Mouse (Mus musculus) heart, postnatal 0 days (tissue): ENCODE measurements around the gene Fcrl5. TPM values are rescaled to one million over a fixed set of nuclear protein-coding genes. Genes with fewer than 3 reads are reported as not detected.

Experiments
- ATAC-seq: fragments of 200-750 bp; cut with Nextera tagmentation; 2 replicates; pipeline ENCODE4 v1.8.0; 2017; ENCODE audit warnings: low read depth, moderate number of reproducible peaks, moderate library complexity; ENCODE audit not compliant: insufficient read depth
- DNase-seq: peaks from one replicate; pipeline ENCODE4 v3.0.0-alpha.2; 2016; ENCODE audit warnings: low spot score
- H3K27ac ChIP-seq: fragments of 300-500 bp; sonication (generic); 2 replicates; pipeline ENCODE4 v1.5.1; 2014; ENCODE audit warnings: low read depth, mild to moderate bottlenecking
- H3K27me3 ChIP-seq: fragments of 300-500 bp; sonication (generic); 2 replicates; pipeline ENCODE4 v1.6.1; 2014; ENCODE audit warnings: low read length, mixed read lengths; ENCODE audit not compliant: control insufficient read depth, insufficient read depth
- H3K36me3 ChIP-seq: fragments of 300-500 bp; sonication (generic); replicated peaks from 2 replicates; pipeline ENCODE4 v1.6.1; 2014; ENCODE audit warnings: low read length, mixed read lengths; ENCODE audit not compliant: control insufficient read depth, insufficient read depth
- H3K4me1 ChIP-seq: fragments of 300-500 bp; sonication (generic); 2 replicates; pipeline ENCODE4 v1.6.1; 2014; ENCODE audit warnings: antibody characterized with exemption; ENCODE audit not compliant: control insufficient read depth, insufficient read depth
- H3K4me2 ChIP-seq: fragments of 300-500 bp; sonication (generic); 2 replicates; pipeline ENCODE4 v1.6.1; 2014; ENCODE audit warnings: low read depth, mild to moderate bottlenecking, low read length, moderate library complexity
- H3K4me3 ChIP-seq: fragments of 300-500 bp; sonication (generic); 2 replicates; pipeline ENCODE4 v1.5.1; 2014; ENCODE audit warnings: low read depth, low read length
- H3K9ac ChIP-seq: fragments of 300-500 bp; sonication (generic); replicated peaks from 2 replicates; pipeline ENCODE4 v1.6.1; 2014; ENCODE audit warnings: low read depth, low read length, mixed read lengths
- H3K9me3 ChIP-seq: fragments of 300-500 bp; sonication (generic); replicated peaks from 2 replicates; pipeline ENCODE4 v1.6.1; 2016; ENCODE audit warnings: low read length; ENCODE audit not compliant: control insufficient read depth
- CTCF ChIP-seq: IDR thresholded peaks from 2 replicates; pipeline ENCODE4 v1.5.1; 2016; ENCODE audit warnings: antibody characterized with exemption, control low read depth, low read depth
- EP300 ChIP-seq: IDR thresholded peaks from 2 replicates; pipeline ENCODE4 v1.6.1; 2016; ENCODE audit warnings: antibody characterized with exemption, low read depth
- WGBS: fragments of 180-500 bp; shearing (Covaris S2); extraction: QIAGEN DNeasy Blood & Tissue Kit; methylation state at CpG from one replicate; pipeline ENCODE4 v1.1.7; 2014; 5-methylcytosine and 5-hydroxymethylcytosine counted together
- polyA plus RNA-seq: library from polyadenylated mRNA; unstranded; fragments of >200 nt; fragmentation: Nextera tagmentation; extraction: Ambion mirVana; gene quantifications from 2 replicates; pipeline ENCODE4 v1.2.1, GENCODE M21; 2015
- total RNA-seq: library from RNA; depleted of rRNA; stranded (reverse); fragments of >200 nt; gene quantifications from 2 replicates; pipeline ENCODE4 v1.2.3, GENCODE M21; 2014; ENCODE audit warnings: low replicate concordance

Fcrl5 gene
- total and polyA plus RNA-seq, 2 experiments from 2014 or later, result not detected

DNA sequence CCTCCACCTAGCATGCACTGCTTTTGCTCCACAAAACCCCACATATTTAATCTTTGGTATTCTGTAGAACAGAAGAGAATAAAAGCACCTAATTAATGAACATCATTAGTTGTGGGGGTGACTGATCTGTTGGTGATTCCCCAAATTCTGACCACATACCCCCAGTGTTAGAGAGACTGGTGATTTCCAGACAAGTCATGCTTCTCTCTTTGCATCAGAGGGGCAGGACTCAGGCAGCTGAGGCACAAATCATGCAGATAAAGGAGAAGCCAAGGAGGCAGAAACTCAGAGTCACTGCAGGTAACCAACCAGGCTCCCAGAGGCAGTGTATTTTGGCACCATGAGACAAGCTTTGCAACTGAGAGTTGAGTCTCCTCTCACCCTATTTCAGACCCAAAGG is 82.9 kb downstream of the Fcrl5 start:
- Histone ChIP-seq H3K9me3 (no peaks in the 10 kb centered on the region), H3K4me2 (no peak overlapping the region), H3K36me3 (no peaks in the 10 kb centered on the region), H3K27me3 (no peaks in the 10 kb centered on the region), H3K4me1 (peaks cover 20% of the 10 kb centered on the region), H3K27ac (no peak overlapping the region), H3K9ac (no peak overlapping the region), H3K4me3 (no peak overlapping the region)
- DNase-seq, result no peak
- no peak for ATAC-seq
- TF ChIP-seq EP300, result no peak
- no peak for TF ChIP-seq CTCF

DNA sequence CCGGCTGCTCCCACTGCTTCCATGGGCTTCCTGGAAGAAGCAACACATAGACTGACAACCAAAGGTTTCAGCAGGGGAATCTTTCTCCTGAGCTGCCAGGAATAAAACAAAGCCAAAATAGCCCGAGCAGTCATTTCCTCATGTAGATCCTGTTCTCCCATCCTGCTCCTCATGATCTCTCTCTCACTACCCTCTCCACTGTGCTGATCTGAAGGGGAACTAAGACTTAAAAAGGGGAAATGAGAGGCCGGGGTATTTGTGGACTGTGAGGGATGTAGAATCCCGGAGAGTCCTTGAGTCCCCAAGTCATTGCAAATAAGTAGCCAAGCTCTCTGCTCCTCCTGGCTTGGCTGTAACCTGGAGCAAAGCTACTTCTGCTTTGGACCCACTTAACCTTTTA is 85.6 kb downstream of the Fcrl5 start:
- Histone ChIP-seq H3K27ac (no peak overlapping the region), H3K36me3 (no peaks in the 10 kb centered on the region), H3K4me3 (no peak overlapping the region), H3K4me2 (no peak overlapping the region), H3K27me3 (no peaks in the 10 kb centered on the region), H3K9ac (no peak overlapping the region), H3K9me3 (no peaks in the 10 kb centered on the region), H3K4me1 (peaks cover 9% of the 10 kb centered on the region)
- WGBS, result 64% methylated on average over 4 of the region's 4 CpGs
- ATAC-seq, result no peak
- DNase-seq, result no peak
- TF ChIP-seq EP300 (no peak), CTCF (no peak)

DNA sequence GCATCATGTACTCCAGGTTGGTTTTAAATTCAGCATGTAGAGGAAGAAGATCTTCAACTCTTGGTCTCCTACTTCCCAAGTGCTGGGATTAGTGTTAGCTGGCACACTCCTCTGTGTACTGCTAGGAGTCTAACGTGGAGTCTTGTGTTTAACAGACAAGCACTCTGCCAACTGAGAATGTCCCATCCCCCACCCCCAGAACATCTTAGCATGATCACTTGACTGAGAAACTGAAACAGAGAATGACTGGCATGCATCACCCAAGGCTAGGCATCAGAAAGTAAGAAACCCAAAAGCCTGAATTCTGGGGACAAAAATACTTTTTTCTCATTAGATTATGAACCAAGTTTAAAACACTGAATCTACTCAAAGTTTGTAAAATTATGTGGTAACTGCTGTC is 86.3 kb downstream of the Fcrl5 start:
- H3K36me3 ChIP-seq, result no peaks in the 10 kb centered on the region
- no peak for ATAC-seq
- TF ChIP-seq EP300 (no peak), CTCF (no peak)
- no peak overlapping the region for H3K27ac ChIP-seq
- H3K9ac ChIP-seq, result no peak overlapping the region
- H3K9me3 ChIP-seq, result no peaks in the 10 kb centered on the region
- WGBS, result 42% methylated on average over 1 of the region's 1 CpGs
- DNase-seq, result no peak
- no peaks in the 10 kb centered on the region for H3K27me3 ChIP-seq
- no peak overlapping the region for H3K4me3 ChIP-seq
- H3K4me1 ChIP-seq, result peaks cover 10% of the 10 kb centered on the region
- no peak overlapping the region for H3K4me2 ChIP-seq

DNA sequence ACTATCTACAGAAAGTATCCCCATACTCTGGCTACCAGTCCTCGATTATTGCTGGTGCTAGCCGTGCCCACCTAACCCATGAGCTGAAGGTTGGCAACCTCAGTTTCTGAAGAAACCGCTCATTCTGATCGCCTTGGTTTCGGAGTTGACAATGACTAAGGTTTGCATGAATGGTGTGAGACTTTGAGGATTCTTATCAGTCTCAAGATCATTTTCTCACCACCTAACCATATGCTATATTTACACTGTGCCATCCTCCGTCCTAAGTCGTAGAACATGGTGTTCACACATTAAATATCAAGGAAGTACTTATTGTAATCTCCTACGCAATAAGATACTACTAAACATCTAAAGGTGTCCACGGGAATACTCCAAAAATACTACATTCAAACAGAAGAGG is 88.1 kb downstream of the Fcrl5 start:
- no peak overlapping the region for H3K27ac ChIP-seq
- H3K27me3 ChIP-seq, result no peaks in the 10 kb centered on the region
- no peak overlapping the region for H3K9ac ChIP-seq
- 87% methylated on average over 9 of the region's 9 CpGs for WGBS
- no peak overlapping the region for H3K4me2 ChIP-seq
- peaks cover 11% of the 10 kb centered on the region for H3K36me3 ChIP-seq
- peaks cover 15% of the 10 kb centered on the region for H3K4me1 ChIP-seq
- H3K4me3 ChIP-seq, result no peak overlapping the region
- TF ChIP-seq EP300 (no peak), CTCF (no peak)
- no peaks in the 10 kb centered on the region for H3K9me3 ChIP-seq
- ATAC-seq, result no peak
- DNase-seq, result no peak

DNA sequence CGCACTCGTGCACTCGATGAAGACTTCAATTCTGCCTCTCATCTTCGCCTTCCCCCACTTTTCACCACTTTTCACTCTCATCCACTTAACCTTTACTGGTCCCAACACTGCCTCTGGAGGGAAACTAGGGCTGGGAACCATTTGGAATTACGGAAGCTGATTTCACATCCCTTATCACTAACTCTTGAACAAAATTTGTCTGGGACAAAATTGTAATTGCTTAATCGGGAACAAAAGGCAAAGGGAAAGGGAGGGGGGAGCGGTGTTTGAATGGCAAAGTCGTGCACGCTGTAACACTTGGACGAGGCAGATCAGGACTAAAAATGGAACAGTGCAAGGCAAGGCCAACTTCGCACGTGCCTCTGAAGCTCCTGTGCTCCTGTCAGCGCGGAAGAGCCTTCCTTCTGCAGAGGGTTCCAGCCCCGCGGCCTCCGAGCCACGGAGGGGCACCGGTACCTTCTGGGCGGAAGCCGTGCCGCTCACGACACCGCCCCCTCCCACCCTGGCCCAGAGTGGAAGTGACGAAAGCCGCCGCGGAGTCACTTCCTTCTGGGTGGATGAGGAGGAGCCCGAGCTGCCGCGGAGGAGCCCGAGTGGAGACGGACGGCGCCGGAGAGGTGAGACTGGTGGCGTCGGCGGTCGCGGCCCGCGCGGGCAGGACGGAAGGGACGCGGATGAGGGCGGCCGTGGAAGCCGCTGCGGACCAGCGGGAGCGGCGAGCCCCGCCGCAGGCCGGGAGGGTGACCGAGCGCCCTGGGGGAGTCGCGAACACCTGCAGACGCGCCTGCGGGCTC is 89.7 kb downstream of the Fcrl5 start, which contains the start of gene Etv3:
TSS of gene Etv3 (plus strand) at position 365 of the 794 bp plus-strand sequence.
- peak; percentile 45; the same call in 1 of the 2 replicates for TF ChIP-seq EP300
- 0 out of 2 replicates have a peak, but pooled peaks have one; percentile 5 for TF ChIP-seq CTCF
- peak; percentile 90 for DNase-seq
- peak; percentile 97 for ATAC-seq
- 2% methylated on average over 64 of the region's 64 CpGs for WGBS
- Histone ChIP-seq H3K9me3 (no peaks in the 10 kb centered on the region), H3K9ac (peak within 1 kb of the TSS; percentile 93), H3K27me3 (no peaks in the 10 kb centered on the region), H3K4me1 (peaks cover 15% of the 10 kb centered on the region), H3K27ac (peak within 1 kb of the TSS; percentile 91), H3K4me2 (peak within 1 kb of the TSS; percentile 75), H3K36me3 (peaks cover 27% of the 10 kb centered on the region), H3K4me3 (peak within 1 kb of the TSS; percentile 84)
